Mouse (Mus musculus) thymus, adult 18-20 months (tissue): ENCODE results near the gene Polh.
A peak's percentile ranks its signal among the peaks of the same experiment; 100 is the strongest.

Experiments
- DNase-seq, 2 experiments: peaks; one replicate each; pipeline ENCODE4 v3.0.0; 2022; ENCODE audit warnings: mixed read lengths in 2 of 2

The Polh gene

GRCm38 (mm10) chr17:46167014-46167413 is 35.4 kb downstream of the Polh start:
- DNase-seq: no peak

- no peak for DNase-seq
Observed at GRCm38 (mm10) chr17:46166270-46166669, 36.2 kb downstream of the Polh start.

- no peak for DNase-seq
Observed at GRCm38 (mm10) chr17:46165460-46165859, 37.0 kb downstream of the Polh start.

GRCm38 (mm10) chr17:46164791-46165190 is 37.7 kb downstream of the Polh start:
- DNase-seq: no peak

- DNase-seq: no peak
Observed at GRCm38 (mm10) chr17:46164301-46164700, 38.1 kb downstream of the Polh start.

- DNase-seq: peak; percentile 54 to 73
Observed at GRCm38 (mm10) chr17:46162951-46163421, 39.5 kb downstream of the Polh start.

- DNase-seq: no peak
Observed at GRCm38 (mm10) chr17:46162551-46162950, 39.9 kb downstream of the Polh start.

GRCm38 (mm10) chr17:46161710-46162109 is 40.7 kb downstream of the Polh start:
- no peak for DNase-seq

- DNase-seq: no peak
Observed at GRCm38 (mm10) chr17:46161179-46161578, 41.3 kb downstream of the Polh start.

- DNase-seq: peak; percentile 94 to 98
Observed at GRCm38 (mm10) chr17:46160686-46161085, 41.8 kb downstream of the Polh start, which contains the start of gene Gtpbp2. Gene Gtpbp2 (plus strand): TSS chr17:46161032.

- DNase-seq: peak; percentile 83 to 91
Observed at GRCm38 (mm10) chr17:46160090-46160662, 42.3 kb downstream of the Polh start.

GRCm38 (mm10) chr17:46159236-46159635 is 43.2 kb downstream of the Polh start:
- no peak for DNase-seq

- DNase-seq: no peak
Observed at GRCm38 (mm10) chr17:46157131-46157530, 45.3 kb downstream of the Polh start.

- no peak for DNase-seq
Observed at GRCm38 (mm10) chr17:46156680-46157079, 45.8 kb downstream of the Polh start.

- no peak for DNase-seq
Observed at GRCm38 (mm10) chr17:46154336-46154735, 48.1 kb downstream of the Polh start.

- DNase-seq: peak; percentile 84 to 91
Observed at GRCm38 (mm10) chr17:46152847-46153782, 49.3 kb downstream of the Polh start, which contains the start of gene Mad2l1bp. Gene Mad2l1bp (minus strand): TSS chr17:46153553.

- peak; percentile 53 to 70 for DNase-seq
Observed at GRCm38 (mm10) chr17:46143578-46144423, 58.6 kb downstream of the Polh start, which contains the start of gene Rsph9. Gene Rsph9 (minus strand): TSS chr17:46144216.

- DNase-seq: no peak
Observed at GRCm38 (mm10) chr17:46139872-46140271, 62.6 kb downstream of the Polh start.

GRCm38 (mm10) chr17:46138563-46139236 is 63.7 kb downstream of the Polh start:
- no peak for DNase-seq

GRCm38 (mm10) chr17:46132862-46133261 is 69.6 kb downstream of the Polh start:
- no peak for DNase-seq

GRCm38 (mm10) chr17:46132058-46132718 is 70.3 kb downstream of the Polh start:
- DNase-seq: peak; percentile 38 to 40
